Mouse (Mus musculus) olfactory bulb, adult 2 months (tissue): Measurements from ENCODE around the gene Rhof. TPM values are rescaled to one million over a fixed set of nuclear protein-coding genes. Genes with fewer than 3 reads are reported as not detected.

Experiments
- H3K27ac ChIP-seq: fragments of 200-500 bp; 2 replicates; pipeline ENCODE4 v1.5.1; 2012; ENCODE audit warnings: low read depth, low read length; ENCODE audit not compliant: insufficient read depth
- H3K4me1 ChIP-seq: fragments of 200-500 bp; 2 replicates; pipeline ENCODE4 v1.6.1; 2012; ENCODE audit warnings: low read length; ENCODE audit not compliant: control insufficient read depth, insufficient read depth
- H3K4me3 ChIP-seq: fragments of 200-500 bp; 2 replicates; pipeline ENCODE4 v1.5.1; 2012; ENCODE audit warnings: mild to moderate bottlenecking, low read depth, low read length, moderate library complexity; ENCODE audit not compliant: insufficient read depth
- CTCF ChIP-seq: fragments of 200-500 bp; IDR thresholded peaks from 2 replicates; pipeline ENCODE4 v1.5.1; 2012; ENCODE audit warnings: low read depth, mild to moderate bottlenecking, low read length, moderate library complexity; ENCODE audit not compliant: insufficient read depth
- POLR2A ChIP-seq: fragments of 200-500 bp; IDR thresholded peaks from 2 replicates; pipeline ENCODE4 v1.6.1; 2012; ENCODE audit warnings: mild to moderate bottlenecking, low read depth, low read length, moderate library complexity; ENCODE audit not compliant: insufficient read depth
- WGBS: fragments of 180-500 bp; shearing (Covaris S2); methylation state at CpG from one replicate; pipeline ENCODE4 v1.1.7; 2018; 5-methylcytosine and 5-hydroxymethylcytosine counted together
- polyA plus RNA-seq: library from polyadenylated mRNA; stranded (reverse); fragments of >200 nt; gene quantifications from 2 replicates; pipeline ENCODE4 v1.2.4, GENCODE M21; 2012; ENCODE audit warnings: low replicate concordance; ENCODE audit not compliant: missing spikeins, insufficient read depth, insufficient read length

Gene Rhof
- polyA plus RNA-seq, 1 experiment, result not detected

DNA sequence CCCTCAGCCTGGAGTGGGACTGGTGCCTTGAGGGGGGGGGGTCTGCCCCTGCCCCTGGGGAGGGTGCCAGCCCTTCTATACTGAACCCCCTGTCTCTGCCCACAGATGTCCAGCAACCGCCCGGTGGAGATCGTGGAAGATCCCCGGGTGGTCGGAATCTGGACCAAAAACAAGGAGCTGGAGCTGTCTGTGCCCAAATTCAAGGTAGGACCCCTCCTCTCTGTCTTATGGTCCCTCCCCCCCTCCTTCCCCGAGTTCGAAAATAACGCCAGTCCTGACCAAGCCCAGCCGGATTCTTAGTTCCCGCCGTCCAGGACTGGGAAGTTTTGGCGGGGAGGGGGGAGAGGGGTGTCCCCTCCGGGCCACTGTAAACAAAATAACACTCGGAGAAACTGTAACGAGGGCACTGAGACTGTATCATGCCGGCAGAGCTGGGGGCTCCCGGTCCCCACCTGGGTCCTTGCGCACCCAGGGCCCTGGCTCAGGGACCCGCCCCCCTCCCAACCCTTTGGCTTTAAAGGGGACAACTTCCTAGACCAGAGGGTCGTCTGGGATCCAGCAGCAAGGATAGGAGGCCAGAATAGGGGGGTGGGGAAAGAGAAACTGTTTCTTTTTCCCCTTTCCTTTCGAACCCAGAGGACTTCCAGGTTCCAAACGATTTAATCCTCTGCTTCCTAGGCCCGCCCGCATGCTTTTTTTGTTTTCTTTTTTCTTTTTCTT is 10.9 kb upstream of the Rhof start:
- no peak overlapping the region for H3K27ac ChIP-seq
- H3K4me1 ChIP-seq, result peaks cover 38% of the 10 kb centered on the region
- WGBS, result under 1% methylated on average over 23 of the region's 24 CpGs
- TF ChIP-seq CTCF (no peak), POLR2A (no peak)
- peak overlapping the region; percentile 94 for H3K4me3 ChIP-seq

DNA sequence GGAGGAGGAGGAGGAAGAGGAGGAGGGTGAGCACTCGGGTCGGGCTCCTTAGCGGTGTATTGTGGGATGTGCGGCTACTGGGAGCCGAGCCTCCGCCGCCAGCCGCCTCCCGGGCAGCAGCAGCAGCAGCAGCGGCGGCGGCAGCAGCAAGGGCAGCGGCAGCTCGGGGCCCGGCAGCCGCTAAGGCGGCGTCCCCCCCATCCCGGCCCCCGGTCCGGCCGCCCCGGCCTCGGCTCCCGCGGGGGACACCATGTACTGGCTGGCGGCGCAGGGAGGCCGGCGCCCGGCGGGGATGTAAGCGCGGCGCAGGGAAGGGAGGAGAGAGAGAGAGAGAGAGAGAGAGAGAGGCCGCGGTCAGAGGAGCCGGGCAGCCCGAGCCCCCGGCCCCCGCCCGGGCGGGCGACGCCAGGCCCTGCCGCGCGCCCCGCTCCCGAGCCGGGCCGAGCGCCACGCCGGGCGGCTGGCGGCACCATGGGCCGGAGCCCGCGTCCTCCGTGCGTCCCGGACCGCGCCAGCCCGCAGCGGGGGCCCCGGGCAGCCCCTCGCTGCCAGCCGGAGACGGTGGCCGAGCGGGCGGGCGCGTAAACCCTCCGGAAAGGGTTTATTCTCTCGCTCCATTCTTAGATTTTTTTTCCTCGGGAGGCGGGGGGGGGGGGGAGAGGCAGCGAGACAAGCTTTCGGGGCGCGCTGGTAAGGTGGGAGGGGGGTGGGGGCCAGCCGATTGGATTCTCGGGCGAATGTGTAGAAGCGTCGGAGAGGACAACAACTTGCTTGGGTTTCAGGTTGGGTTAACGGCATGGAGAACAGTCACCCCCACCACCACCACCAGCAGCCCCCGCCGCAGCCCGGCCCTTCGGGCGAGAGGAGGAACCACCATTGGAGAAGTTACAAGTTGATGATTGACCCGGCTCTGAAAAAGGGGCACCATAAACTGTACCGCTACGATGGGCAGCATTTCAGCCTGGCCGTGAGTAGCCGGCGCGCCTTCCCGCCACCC is 10.0 kb upstream of the Rhof start, which contains the start of gene Setd1b:
Gene Setd1b, plus strand, starts transcription at position 33 of the 997 bp plus-strand sequence.
- no peak; the same call in 1 of the 2 replicates for TF ChIP-seq POLR2A
- H3K4me1 ChIP-seq, result peaks cover 35% of the 10 kb centered on the region
- peak within 1 kb of the TSS; percentile 94 for H3K27ac ChIP-seq
- H3K4me3 ChIP-seq, result peak within 1 kb of the TSS; percentile 94
- under 1% methylated on average over 92 of the region's 103 CpGs for WGBS

DNA sequence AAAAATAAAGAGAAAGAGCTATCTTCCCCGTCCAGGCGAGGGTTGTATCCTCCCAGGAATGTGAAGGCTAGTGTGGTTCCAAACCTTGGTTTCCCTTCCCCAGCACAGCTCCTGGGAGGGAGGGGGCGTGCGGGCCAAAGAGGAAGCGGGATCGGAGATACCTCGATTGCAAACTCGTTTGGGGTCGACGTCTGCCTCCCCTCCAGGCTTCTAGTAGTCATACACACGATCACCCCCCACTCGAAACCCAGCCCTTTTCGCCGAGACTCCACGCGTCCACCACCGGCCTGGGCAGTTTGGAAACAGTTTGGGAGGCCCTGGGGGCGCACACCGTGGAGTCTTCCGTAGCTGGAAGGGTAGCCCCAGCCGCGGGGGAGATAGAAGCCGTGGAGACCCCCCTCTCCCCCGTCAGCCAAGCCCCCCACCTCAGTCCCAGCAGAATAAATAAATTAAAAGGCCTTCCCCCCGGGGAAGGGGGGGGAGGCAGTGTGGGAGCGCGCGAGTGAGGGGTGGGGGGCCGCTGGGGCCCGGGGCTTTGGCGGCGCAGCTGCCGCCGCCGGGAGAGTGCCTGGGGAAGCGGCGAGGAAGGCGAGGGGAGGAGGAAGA is 9.2 kb upstream of the Rhof start:
- H3K27ac ChIP-seq, result peak overlapping the region; percentile 94
- no peak for TF ChIP-seq CTCF
- TF ChIP-seq POLR2A, result no peak
- H3K4me3 ChIP-seq, result peak overlapping the region; percentile 94
- WGBS, result under 1% methylated on average over 31 of the region's 38 CpGs
- peaks cover 41% of the 10 kb centered on the region for H3K4me1 ChIP-seq

DNA sequence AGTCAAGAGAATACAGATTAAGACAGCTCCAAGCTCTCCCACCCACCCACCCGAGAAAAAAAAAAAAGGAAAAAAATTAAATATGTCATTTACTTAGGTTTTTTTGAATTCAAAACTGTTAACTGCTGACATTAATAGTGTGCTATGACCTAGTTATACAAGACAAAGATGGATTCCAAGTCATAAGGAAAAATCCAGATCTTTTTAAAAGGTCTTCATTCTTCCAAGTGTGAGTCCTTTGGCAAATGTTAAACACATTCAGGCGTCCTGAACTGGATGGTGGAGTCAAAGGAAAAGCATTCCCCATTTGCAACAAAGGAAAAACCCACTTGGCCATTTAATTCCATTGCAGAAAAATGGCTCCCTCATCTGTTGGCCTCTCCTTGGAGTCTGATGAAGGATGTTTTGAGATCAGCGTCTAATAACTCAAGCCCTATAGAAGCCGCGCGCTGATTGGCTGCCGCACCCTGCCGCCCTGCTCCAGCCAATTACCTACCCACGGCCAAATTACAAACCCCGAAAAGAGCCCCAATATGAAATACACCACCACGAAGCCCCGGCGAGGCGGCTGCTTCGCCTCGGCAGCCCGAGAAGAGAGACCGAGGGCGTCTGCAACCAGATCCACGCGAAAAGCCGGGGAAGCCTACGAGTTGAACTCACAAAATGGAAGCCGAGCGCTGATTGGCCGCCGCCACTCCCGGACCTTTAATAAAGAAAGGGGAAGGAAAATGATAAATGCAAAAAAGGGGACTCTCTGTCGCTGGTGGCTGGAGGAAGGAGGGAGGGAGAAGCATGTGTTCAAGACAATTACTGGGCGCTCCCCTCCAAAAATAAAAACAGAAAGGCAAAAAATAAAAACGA is 8.4 kb upstream of the Rhof start:
- TF ChIP-seq CTCF (no peak), POLR2A (peak; percentile 98)
- peaks cover 43% of the 10 kb centered on the region for H3K4me1 ChIP-seq
- H3K4me3 ChIP-seq, result peak overlapping the region; percentile 94
- under 1% methylated on average over 31 of the region's 31 CpGs for WGBS
- peak overlapping the region; percentile 94 for H3K27ac ChIP-seq

DNA sequence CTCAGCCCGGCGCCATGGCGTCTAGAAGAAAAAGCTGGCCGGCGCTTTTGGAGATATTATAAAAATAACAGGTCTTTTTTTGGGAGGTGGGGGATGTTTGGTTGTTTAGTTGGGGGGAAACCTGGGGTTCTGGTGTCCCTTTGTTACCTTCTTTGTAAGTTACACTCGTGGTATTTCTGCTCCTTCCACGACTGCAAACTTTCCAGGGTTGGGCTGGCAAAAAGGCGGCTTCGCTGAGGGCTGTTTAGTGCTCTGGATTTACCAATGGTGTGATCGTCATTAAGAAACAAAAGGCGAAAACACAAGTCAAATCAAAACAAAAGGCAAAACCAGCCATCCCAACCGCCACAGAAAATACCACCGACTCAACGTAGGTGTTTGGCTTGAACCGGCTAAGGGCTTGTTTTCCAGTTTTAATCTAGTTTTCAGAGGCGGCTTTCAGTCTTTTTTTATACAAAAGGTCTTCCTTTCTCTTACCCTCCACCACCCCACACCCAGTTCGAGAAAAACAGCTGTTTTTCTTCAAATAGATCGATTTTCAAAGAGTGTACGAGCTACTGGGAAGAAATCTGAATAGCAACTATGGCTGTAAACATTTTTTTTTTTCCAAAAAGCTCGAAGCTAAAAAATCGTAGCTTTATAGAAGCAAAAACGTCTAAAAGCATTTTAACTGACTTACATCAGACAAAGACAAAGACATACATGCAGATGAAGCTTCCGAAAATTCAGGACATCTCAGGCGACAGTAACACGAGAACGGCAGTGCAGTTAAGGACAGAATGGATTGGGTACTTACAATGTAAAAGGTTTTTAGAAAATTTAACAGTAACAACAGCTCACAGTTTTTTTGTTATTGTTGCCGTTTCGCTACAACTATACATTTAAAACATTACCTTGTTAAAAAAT is 7.5 kb upstream of the Rhof start:
- under 1% methylated on average over 28 of the region's 28 CpGs for WGBS
- H3K27ac ChIP-seq, result peak overlapping the region; percentile 100
- H3K4me1 ChIP-seq, result peaks cover 48% of the 10 kb centered on the region
- TF ChIP-seq CTCF (no peak), POLR2A (no peak)
- H3K4me3 ChIP-seq, result peak overlapping the region; percentile 61

DNA sequence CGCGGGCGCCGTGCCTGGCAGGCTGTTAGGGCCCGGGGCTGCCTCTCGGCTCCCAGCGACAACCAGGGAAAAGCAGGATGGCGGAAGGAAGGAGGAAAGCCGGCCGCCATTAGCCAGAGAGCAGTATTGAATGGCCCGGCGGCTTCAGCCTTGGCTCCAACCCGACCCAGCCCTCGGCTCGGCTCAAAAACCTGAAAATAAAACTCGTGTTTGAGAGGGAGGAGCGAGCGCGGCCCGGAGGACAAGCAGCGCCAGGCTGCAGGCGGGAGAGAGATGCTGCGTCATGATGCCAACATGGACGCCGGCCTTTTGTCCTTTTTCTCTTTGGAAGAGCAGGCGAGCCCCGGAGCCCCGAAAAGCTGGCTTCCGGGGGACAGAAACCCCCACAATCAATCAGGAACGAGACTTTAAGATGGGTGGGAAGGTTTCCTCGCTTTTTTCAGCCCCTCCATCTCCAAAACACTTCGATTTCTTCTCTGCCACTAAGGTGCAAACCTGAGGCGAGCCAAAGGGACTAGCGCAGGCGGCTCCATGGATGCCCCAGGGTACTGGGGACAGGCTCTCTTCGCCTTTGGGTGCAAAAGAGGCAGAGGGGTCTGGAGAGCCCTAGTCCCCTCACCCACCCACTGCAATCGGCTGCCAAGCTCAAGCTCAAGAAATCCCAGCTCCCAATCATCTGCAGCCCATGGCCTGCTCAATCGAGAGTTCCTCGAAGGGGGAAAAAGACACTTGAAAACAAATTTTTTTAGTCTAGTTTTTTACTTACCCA is 6.6 kb upstream of the Rhof start:
- no peak for TF ChIP-seq CTCF
- peak; percentile 63; the same call in 1 of the 2 replicates for TF ChIP-seq POLR2A
- Histone ChIP-seq H3K4me3 (peak overlapping the region; percentile 61), H3K4me1 (peaks cover 48% of the 10 kb centered on the region), H3K27ac (peak overlapping the region; percentile 100)
- 0% methylated on average over 39 of the region's 39 CpGs for WGBS
